Mouse (Mus musculus) intestine, embryonic 16.5 days (tissue): Measurements from ENCODE around the gene Slc35g2. TPM values are rescaled to one million over a fixed set of nuclear protein-coding genes. Genes with fewer than 3 reads are reported as not detected.

Experiments
- ATAC-seq: fragments of 200-750 bp; cut with Nextera tagmentation; 2 replicates; pipeline ENCODE4 v1.8.0; 2017; ENCODE audit warnings: moderate TSS enrichment, moderate library complexity
- H3K27ac ChIP-seq: fragments of 300-500 bp; sonication (generic); 2 replicates; pipeline ENCODE4 v1.5.1; 2014; ENCODE audit warnings: mild to moderate bottlenecking, low read length
- H3K27me3 ChIP-seq: fragments of 300-500 bp; sonication (generic); replicated peaks from 2 replicates; pipeline ENCODE4 v1.6.1; 2014; ENCODE audit warnings: low read length, control low read depth, mixed read lengths; ENCODE audit not compliant: control insufficient read depth, insufficient read depth
- H3K36me3 ChIP-seq: fragments of 300-500 bp; sonication (generic); 2 replicates; pipeline ENCODE4 v1.6.1; 2014; ENCODE audit warnings: low read length, control low read depth; ENCODE audit not compliant: control insufficient read depth, insufficient read depth
- H3K4me1 ChIP-seq: fragments of 300-500 bp; sonication (generic); 2 replicates; pipeline ENCODE4 v1.6.1; 2014; ENCODE audit warnings: low read length, control low read depth, mixed read lengths; ENCODE audit not compliant: control insufficient read depth, insufficient read depth
- H3K4me2 ChIP-seq: fragments of 300-500 bp; sonication (generic); 2 replicates; pipeline ENCODE4 v1.6.1; 2014; ENCODE audit warnings: low read depth, low read length, control low read depth
- H3K4me3 ChIP-seq: fragments of 300-500 bp; sonication (generic); 2 replicates; pipeline ENCODE4 v1.5.1; 2014; ENCODE audit warnings: mild to moderate bottlenecking, low read length
- H3K9ac ChIP-seq: fragments of 300-500 bp; sonication (generic); 2 replicates; pipeline ENCODE4 v1.6.1; 2014; ENCODE audit warnings: low read depth, low read length
- H3K9me3 ChIP-seq: fragments of 300-500 bp; sonication (generic); 2 replicates; pipeline ENCODE4 v1.6.1; 2016; ENCODE audit warnings: low read length, control low read depth; ENCODE audit not compliant: control insufficient read depth
- WGBS: fragments of 180-500 bp; shearing (Covaris S2); extraction: QIAGEN DNeasy Blood & Tissue Kit; methylation state at CpG from one replicate; pipeline ENCODE4 v1.1.7; 2014; 5-methylcytosine and 5-hydroxymethylcytosine counted together
- polyA plus RNA-seq: library from polyadenylated mRNA; unstranded; fragments of >200 nt; fragmentation: Nextera tagmentation; extraction: Ambion mirVana; gene quantifications from 2 replicates; pipeline ENCODE4 v1.2.1, GENCODE M21; 2015

The Slc35g2 gene
- polyA plus RNA-seq, 1 experiment from 2014 or later, result 3.9 TPM

DNA sequence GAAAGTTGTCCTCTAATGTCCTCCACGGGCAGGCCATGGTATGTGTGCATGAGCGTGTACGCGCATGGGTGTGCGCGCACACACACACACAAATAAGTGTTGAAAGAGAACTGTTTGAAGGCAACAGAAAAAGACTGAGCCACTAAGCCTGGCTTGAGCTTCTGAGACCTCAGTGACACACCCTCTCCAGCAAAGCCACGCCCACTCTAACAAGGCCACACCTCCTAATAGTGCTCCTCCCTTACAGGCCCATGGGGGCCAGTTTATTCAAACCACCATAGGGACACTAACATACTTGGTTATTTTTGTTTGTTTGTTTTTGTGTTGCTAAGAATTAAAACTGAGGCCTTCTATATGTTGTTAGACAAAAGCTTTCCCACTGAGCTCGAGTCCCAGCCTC, 25.4 kb upstream of the Slc35g2 start:
- no peak for ATAC-seq
- WGBS, result 87% methylated on average over 8 of the region's 8 CpGs
- H3K27ac ChIP-seq, result no peak overlapping the region

DNA sequence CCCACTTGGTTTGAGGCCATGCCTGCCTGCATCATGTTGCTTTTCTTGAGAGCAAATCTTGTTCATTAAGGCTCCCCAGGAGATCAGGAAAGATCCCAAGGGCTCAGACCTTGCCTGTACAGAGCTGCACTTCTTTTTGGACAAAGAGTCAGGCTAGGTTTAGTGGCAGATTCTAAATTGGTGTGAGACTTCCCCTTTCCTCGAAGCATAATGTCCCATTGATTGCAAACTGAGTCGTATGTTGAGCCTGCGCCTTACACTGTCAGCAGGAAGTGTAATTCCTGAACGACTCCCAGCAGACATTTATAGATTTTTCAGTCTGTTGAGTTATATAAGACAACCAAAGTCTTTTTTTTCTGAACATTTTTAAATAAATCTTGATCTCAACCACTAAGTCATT, 19.6 kb upstream of the Slc35g2 start:
- WGBS, result 50% methylated on average over 4 of the region's 4 CpGs

More for the DNA sequence above, 25.4 kb upstream of the Slc35g2 start:
- no peaks in the 10 kb centered on the region for H3K36me3 ChIP-seq
- H3K4me2 ChIP-seq, result no peak overlapping the region
- H3K4me1 ChIP-seq, result no peaks in the 10 kb centered on the region
- H3K27me3 ChIP-seq, result no peaks in the 10 kb centered on the region
- no peak overlapping the region for H3K4me3 ChIP-seq
- H3K9me3 ChIP-seq, result no peaks in the 10 kb centered on the region
- no peak overlapping the region for H3K9ac ChIP-seq

DNA sequence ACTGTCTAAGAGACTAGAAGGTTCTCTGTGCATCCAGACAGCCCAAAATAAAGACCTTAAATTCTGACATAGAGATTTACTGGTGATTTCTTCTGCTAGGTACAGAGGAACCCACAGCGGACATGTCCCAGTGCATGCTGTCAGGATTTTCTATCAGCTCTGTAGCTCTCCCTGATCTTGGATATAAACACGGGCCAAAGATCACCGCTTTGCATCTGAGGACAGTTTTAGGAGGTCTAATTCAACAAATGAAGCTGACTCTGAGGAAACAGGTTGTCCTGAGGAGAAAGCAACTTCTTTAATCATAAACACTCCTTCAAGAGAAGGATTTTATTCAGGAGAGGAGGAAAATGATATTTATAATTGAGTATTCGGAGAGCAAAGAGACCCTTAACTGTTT, 13.1 kb upstream of the Slc35g2 start:
- Histone ChIP-seq H3K9me3 (no peaks in the 10 kb centered on the region), H3K27me3 (no peaks in the 10 kb centered on the region), H3K9ac (no peak overlapping the region), H3K27ac (no peak overlapping the region), H3K4me3 (no peak overlapping the region), H3K36me3 (no peaks in the 10 kb centered on the region), H3K4me1 (peaks cover 18% of the 10 kb centered on the region), H3K4me2 (no peak overlapping the region)
- WGBS, result 53% methylated on average over 4 of the region's 4 CpGs
- no peak for ATAC-seq

More for the DNA sequence above, 19.6 kb upstream of the Slc35g2 start:
- Histone ChIP-seq H3K9me3 (no peaks in the 10 kb centered on the region), H3K9ac (no peak overlapping the region), H3K4me2 (no peak overlapping the region), H3K27ac (no peak overlapping the region), H3K27me3 (no peaks in the 10 kb centered on the region), H3K36me3 (no peaks in the 10 kb centered on the region), H3K4me1 (no peaks in the 10 kb centered on the region), H3K4me3 (no peak overlapping the region)
- no peak for ATAC-seq

DNA sequence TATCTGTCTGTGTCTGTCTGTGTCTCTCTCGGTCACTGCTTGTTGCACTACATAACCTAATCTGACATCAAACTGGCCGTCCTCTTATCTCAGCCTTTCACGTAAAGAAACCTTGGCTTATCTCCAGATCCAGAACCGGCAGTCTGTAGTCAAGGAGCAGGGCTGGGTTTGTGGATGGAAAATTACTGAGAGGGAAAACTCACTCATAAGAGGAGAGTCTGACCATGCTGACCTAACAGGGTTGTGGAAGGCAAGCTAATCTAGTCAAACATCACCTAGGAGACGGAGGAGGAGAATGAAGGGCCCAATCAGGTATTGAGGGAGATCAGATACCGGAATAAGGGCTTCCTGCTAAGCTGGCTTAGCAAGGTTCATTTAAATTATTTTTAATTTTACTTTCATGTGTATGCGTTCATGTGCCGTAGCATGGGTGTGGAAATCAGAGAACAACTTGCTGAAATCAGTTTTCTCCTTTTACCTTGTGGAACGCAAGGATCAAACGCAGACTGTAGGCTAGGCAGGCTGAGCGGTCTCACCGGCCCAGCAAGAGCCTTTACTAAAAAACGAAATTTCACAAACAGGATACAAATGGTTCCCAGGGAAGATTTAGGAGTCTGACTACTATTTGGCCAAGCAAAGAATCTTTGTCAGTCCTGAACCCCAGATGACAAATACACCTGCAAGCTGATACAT, 12.1 kb upstream of the Slc35g2 start:
- Histone ChIP-seq H3K27ac (peak overlapping the region; percentile 55), H3K36me3 (no peaks in the 10 kb centered on the region), H3K4me2 (0 out of 2 replicates have a peak overlapping the region, but pooled peaks have one; percentile 20), H3K27me3 (no peaks in the 10 kb centered on the region), H3K4me1 (peaks cover 18% of the 10 kb centered on the region), H3K4me3 (no peak overlapping the region), H3K9ac (peak overlapping the region; percentile 10; the same call in 1 of the 2 replicates), H3K9me3 (no peaks in the 10 kb centered on the region)
- ATAC-seq, result peak; percentile 79
- 43% methylated on average over 13 of the region's 13 CpGs for WGBS

DNA sequence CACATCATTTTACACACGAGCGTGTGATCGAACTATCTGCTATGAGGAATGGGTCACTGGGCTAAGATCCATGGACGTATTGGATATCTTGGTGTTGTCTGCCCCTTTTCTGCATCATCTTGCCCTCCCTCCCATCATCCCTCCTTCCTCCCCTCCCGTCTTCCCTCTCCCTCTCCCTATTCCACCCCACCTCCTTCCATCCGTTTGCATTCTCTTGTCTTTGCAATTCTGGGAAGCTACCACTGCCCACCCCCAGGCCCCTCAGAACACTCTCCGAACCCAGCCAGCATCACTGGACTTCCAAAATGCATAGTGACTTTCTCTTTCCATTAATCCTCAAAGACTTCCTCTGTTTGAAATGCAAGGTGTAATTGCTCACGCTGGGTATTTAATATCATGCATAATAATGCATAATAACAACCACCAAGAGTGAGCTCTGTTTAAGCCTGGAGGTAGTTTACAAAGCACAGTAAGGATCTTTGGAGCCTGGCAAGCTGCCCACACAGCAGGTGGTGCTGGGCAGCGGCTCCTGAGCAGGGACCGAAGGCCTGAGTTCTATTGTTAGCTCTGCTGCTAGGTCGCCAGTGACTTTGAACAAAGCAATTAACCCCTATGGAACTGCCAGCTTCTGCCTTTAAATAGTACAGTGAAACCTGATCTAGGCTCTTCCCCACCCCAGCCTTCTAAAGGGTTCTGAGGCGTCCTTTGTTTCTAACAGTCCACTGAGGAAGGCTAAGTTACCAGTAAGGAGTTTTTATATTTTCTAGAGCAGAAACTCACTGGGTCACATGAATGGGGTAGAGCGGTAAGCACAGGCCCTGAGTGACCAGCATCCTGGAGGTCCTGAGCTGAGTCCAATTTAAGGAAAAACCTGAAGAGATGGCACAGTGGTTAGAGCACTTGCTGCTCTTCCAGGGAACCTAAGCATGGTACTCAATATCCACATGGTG, 10.9 kb upstream of the Slc35g2 start:
- peak overlapping the region; percentile 54 for H3K27ac ChIP-seq

DNA sequence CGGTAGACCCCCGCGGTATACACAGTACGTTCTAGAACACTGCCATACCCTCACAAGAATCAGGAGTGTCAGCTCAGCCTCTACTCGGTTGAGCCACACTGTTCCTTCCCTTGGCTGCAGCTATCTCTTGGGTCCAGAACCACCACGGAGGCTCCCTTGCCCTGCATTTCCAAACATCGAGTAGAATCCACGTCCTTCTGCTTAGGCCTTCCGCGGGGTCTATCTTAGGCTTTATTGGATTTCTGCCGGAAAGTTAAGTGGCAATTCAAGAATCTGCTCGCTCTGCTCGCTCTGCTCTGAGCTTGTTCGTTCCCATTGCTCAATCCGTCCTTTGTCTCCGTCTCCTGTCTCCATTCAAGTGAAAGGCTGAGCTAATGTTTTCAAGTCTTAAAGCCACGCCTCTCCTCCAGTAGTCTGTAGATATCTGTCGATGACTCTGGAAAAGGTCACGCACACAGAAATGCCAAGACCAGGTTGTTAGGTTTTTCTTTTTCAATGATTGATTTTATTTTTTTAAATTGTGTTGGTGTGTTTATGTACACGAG, 9.4 kb upstream of the Slc35g2 start:
- Histone ChIP-seq H3K4me2 (peak overlapping the region; percentile 30), H3K36me3 (no peaks in the 10 kb centered on the region), H3K9ac (no peak overlapping the region), H3K27me3 (no peaks in the 10 kb centered on the region), H3K4me1 (peaks cover 18% of the 10 kb centered on the region), H3K9me3 (no peaks in the 10 kb centered on the region), H3K4me3 (peak overlapping the region; percentile 17; the same call in 1 of the 2 replicates), H3K27ac (no peak overlapping the region)
- 57% methylated on average over 20 of the region's 20 CpGs for WGBS
- ATAC-seq, result peak; percentile 73

More for the DNA sequence above, 10.9 kb upstream of the Slc35g2 start:
- no peaks in the 10 kb centered on the region for H3K36me3 ChIP-seq
- 44% methylated on average over 13 of the region's 13 CpGs for WGBS
- no peak overlapping the region for H3K4me3 ChIP-seq
- no peak overlapping the region for H3K4me2 ChIP-seq
- peak; percentile 57 for ATAC-seq
- H3K9me3 ChIP-seq, result no peaks in the 10 kb centered on the region
- no peaks in the 10 kb centered on the region for H3K27me3 ChIP-seq
- no peak overlapping the region for H3K9ac ChIP-seq
- H3K4me1 ChIP-seq, result peaks cover 18% of the 10 kb centered on the region

DNA sequence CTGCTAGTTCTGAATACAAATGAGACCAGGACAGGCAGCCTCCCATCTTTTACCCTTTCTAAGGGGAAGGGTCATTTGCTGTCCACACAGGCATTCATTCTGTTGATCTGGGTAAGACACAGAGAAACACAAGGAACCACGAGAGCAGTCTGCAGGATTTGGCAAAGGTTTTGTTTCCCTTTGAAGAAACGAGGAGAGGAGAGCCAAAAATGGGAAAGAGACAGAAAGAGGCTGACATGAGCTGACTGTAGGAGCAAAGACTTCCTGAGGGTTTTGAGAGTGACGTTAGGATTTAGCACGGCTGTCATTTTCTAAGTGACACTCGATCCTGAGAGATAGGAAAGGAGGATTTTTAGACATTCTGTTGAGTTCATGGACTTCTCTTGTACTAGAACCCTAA, 3.1 kb upstream of the Slc35g2 start:
- Histone ChIP-seq H3K4me1 (no peaks in the 10 kb centered on the region), H3K4me3 (no peak overlapping the region)

DNA sequence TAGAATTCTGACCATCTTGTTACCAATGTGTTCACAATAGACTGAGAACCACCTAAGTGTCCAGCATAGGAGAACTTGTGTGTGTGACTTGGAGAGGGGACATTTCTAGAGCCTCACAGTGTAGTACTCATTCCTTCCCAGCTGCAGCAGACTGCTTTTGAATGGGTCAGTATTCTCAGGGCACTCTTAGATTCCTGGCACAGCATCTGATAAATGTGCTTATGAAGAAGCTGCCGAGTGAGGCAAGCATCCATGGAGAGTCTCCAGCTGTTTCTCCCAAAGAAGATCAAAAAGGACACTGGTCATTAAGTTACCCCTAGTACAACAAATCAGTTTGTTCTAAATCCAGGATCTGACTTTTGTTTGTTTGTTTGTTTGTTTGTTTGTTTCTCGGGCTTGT, 2.4 kb upstream of the Slc35g2 start:
- Histone ChIP-seq H3K9me3 (no peaks in the 10 kb centered on the region), H3K36me3 (no peaks in the 10 kb centered on the region), H3K27ac (no peak overlapping the region), H3K9ac (no peak overlapping the region), H3K27me3 (no peaks in the 10 kb centered on the region), H3K4me2 (no peak overlapping the region), H3K4me3 (no peak overlapping the region), H3K4me1 (no peaks in the 10 kb centered on the region)
- 68% methylated on average over 2 of the region's 2 CpGs for WGBS
- ATAC-seq, result no peak

More for the DNA sequence above, 3.1 kb upstream of the Slc35g2 start:
- no peak overlapping the region for H3K4me2 ChIP-seq
- H3K9me3 ChIP-seq, result no peaks in the 10 kb centered on the region
- 61% methylated on average over 5 of the region's 5 CpGs for WGBS
- no peak overlapping the region for H3K9ac ChIP-seq
- H3K27ac ChIP-seq, result no peak overlapping the region
- no peak for ATAC-seq
- H3K36me3 ChIP-seq, result no peaks in the 10 kb centered on the region
- H3K27me3 ChIP-seq, result no peaks in the 10 kb centered on the region

DNA sequence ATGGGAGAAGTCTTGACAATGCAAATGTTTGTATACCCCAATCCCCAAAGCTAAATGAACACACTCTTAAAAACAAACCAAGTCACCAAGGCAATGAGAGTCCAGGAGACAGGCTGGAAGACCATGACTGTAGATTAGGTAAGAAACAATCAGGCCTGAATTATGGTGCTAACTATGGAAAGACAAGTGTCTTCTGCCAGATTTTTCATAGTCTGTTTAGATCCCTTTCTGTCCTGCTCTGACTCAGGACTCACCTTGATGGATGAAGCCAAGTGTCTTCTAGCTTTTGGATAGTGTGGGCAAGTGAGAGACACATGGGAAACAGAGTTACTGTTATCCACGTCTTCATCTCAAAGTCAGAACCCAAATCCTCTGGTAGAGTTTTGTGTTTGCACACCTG, 621 bp upstream of the Slc35g2 start:
- H3K9me3 ChIP-seq, result no peaks in the 10 kb centered on the region
- H3K4me2 ChIP-seq, result no peak overlapping the region
- no peak for ATAC-seq
- H3K9ac ChIP-seq, result no peak overlapping the region
- H3K27ac ChIP-seq, result no peak overlapping the region
- no peaks in the 10 kb centered on the region for H3K27me3 ChIP-seq
- no peaks in the 10 kb centered on the region for H3K4me1 ChIP-seq
- H3K36me3 ChIP-seq, result no peaks in the 10 kb centered on the region
- WGBS, result 71% methylated on average over 1 of the region's 1 CpGs
- H3K4me3 ChIP-seq, result no peak overlapping the region
